Mouse (Mus musculus): ENCODE data around the gene Slc35d3.

Gene Slc35d3

GRCm38 (mm10) chr10:19835887-19836710 is 15.2 kb downstream of the Slc35d3 start:
- DNase-seq (ENCODE audit: low spot score) = no peak

DNA sequence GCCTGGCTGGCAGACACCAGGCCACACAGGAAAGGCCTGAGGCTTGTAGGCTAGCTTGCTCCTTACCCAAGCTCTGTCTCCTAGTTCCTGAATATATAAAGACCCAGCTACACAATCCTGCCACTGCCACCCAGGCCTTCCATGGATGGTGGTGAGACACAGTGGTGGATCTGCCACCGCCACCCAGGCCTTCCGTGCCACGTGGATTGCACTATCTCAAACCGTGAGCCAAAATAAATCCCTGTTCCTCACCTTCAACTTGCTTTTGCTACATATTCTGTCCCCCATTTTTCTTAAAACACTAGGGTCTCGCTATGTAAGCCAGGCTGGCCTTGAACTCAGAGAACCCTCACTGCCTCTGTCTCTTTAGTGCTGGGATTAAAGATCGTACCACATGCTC is 17.0 kb downstream of the Slc35d3 start:
- DNase-seq (ENCODE audit: low spot score) = no peak

DNA sequence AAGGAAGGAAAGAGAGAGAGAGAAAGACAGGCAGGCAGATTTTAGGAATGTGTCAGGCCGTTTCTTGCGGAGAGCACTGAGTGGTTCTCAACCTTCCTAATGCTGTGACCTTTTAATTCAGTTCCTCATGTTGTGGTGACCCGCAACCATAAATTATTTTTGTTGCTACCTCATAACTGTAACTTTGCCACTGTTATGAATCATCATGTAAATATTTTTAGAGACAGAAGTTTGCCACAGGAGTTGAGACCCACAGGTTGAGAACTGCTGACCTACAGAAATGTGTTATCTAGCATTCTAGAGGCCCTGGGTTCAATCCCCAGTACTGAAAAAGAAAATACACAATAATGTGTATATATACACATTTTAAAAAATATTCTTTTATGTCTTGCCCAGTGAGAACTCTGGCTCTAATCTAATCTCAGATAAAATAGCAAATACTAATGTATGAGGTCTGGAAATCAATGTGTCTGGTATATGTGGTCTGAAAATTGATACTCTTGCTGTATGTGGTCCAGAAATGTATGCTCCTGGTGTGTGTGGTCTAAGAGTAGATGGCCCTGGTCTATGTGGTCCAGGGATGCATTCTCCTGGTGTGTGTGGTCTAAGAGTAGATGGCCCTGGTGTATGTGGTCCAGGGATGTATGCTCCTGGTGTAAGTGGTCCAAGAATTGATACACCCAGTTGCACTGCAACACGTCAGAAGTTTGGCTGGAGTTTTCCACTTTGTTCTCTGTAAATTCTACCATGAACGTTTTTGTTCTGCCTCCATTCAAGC is 20.0 kb downstream of the Slc35d3 start:
- DNase-seq (ENCODE audit: low spot score) = no peak

DNA sequence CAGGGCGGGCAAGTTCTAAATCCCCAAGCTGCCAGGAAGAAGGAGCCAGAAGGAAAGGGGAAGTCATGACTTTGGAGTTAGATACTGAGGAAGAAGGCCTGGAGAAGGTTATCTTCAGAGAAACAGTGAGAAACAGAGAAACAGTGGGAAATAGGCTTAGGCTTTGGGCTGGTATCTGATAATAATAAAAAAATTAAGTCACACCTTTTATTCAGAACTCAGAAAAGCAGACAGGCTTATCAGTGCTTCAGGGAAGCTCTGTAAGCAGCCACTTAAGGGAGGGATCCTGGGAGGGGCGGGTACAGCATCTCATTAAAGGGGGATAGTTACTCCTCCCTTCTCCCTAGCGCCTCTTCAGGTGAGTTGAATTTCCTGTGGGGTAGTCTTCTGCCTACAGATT is 30.3 kb downstream of the Slc35d3 start:
- no peak for DNase-seq (ENCODE audit: low spot score)

- no peak for DNase-seq (ENCODE audit: low spot score)
Observed at GRCm38 (mm10) chr10:19818723-19819355, 32.4 kb downstream of the Slc35d3 start.

DNA sequence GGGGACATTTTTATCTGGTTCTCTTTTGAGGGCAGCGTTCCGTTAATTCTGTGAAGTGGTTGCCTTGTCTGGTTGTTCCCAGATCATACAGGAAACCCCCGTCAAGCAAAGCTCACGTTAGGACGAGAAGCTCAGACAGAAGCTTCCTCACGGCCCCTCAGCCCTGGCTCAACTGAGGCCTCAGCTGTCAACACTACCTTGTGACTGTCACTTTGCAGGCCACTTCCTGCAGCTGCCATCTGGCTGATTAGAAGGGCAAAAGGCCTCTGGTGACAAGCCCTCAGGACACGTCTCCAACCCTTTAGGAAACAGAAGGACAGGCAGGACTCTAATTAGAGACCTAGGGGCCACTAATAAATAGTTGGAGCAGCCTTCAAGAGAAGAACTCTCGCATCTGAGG is 35.9 kb downstream of the Slc35d3 start:
- DNase-seq (ENCODE audit: low spot score) = no peak

DNA sequence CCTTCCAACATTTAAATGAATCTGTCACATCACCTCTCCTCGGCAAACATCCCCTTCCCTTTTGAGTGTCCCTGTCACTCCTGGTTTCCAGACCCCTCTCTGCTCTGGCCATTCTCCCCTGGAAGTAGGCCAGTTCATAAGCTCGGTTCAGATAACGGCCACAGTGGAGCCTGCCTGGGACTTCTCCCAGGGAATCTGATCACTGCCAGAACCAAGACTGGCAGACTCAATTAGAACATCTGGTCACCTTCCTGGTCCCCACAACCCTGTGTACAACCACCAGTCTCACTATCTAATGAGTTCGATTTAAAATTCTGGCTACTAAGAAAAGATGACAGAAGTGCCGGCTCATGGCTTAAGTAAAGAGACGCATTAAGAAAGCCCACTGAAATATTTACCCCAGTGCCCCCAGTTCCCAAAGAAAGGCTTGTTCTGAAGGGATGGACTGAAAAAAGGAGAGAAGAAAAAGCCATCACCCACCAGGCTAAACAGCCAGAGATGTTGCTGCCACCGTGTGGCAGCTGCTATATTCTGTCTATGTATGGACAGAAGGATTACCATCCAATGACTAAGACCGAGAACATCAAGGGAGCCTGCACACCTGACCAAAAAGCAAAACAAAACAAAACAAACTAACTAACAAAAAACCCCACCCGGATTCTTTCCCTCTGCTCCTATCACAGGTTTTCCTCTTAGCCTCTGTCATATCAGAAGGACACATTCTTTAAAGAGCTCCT is 39.7 kb downstream of the Slc35d3 start:
- DNase-seq (ENCODE audit: low spot score) = peak; percentile 10

DNA sequence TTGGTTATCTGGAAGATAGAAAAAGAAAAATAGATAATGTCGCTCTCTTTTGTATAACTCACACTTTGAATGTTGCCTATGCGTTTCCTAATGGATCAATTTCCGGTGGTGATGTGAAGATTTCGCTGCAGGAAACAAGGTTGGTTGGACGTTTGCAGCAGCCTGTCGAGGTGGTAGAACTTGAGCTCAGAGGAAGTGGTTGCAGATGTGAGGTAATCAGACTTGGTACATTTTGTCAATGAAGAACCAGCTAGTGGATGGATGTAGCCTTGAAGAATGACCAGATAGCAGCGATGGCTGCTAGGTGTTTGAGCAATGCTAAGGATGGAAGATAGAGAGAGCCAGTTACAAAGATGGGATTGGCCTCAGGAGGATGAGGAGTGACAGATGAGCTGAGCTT is 46.5 kb downstream of the Slc35d3 start:
- no peak for DNase-seq (ENCODE audit: low spot score)

DNA sequence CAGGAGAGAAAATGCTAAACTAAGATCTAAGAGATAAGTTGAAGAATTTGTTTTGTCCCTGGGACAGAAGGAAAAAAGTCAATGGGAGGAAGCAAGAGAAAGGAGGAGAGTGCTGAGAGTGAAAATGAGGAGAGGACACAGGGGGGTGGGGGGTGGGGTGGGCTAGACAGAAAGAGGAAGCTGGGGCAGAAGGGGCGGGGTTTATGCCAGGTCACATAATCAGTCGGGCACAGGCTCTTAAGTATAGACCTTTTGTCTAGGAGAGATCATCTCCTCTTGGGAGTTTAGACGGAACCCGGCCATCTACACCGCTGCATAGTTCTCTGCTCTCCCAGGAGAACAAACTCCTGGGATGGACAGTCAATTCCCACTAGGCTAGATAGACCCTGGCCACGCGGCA is 48.3 kb downstream of the Slc35d3 start:
- DNase-seq (ENCODE audit: low spot score) = no peak
